Mouse (Mus musculus) cerebellum, adult 2 months (tissue): ENCODE measurements at regions not wholly inside any gene's neighbourhood (a gene's known extent, or its start where the extent isn't known, plus 50 kb on each side); places are given as distances from the start of the nearest gene placed in this dataset.

Experiments used
- CTCF ChIP-seq: fragments of 200-500 bp; IDR thresholded peaks from 2 replicates; pipeline ENCODE4 v1.5.1; 2011; ENCODE audit warnings: low read depth, mild to moderate bottlenecking, control low read depth, low read length, moderate library complexity, borderline replicate concordance; ENCODE audit not compliant: insufficient read depth
- POLR2A ChIP-seq: fragments of 200-500 bp; IDR thresholded peaks from 2 replicates; pipeline ENCODE4 v1.6.1; 2011; ENCODE audit warnings: low read length, control low read depth, borderline replicate concordance; ENCODE audit not compliant: insufficient read depth

GRCm38 (mm10) chr14:103417110-103418061, 70.8 kb upstream of the Mycbp2 start:
- TF ChIP-seq POLR2A, result no peak
- TF ChIP-seq CTCF, result no peak
